Comparison of ENCODE assay signal across 16 mouse cellular contexts in the genomic region with DNA sequence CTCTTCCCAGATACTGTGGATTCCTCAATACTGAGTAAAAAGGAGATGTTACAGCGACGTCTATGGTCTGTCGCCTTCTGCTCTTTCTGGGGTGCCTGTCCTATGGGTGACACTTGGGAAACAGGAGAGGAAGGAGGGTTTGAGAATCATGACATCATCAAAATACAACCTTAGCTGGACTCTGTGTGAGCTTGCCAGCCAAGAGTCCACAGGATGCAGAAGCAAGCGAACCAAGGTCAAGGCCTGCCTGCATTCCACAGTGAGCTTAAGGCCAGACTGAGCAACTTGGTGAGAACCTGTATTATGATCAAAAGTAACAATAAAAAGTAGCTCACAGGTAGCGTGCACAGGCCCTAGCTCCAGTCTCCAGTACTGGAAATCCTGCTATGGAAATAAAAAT.
"Had no signal": no experiment of that assay in that cellular context is flagged by ENCODE, and none has a peak within 500 bp of the region (broad histone marks: within the 10 kb centered on the region; RNA-seq: fewer than 3 reads in every experiment).

No protein-coding gene starts in this region.

- H3K4me1 ChIP-seq: kidney, embryonic 15.5 days; midbrain, embryonic 15.5 days; stomach, embryonic 15.5 days had no signal

- H3K27me3 ChIP-seq: kidney, embryonic 15.5 days; liver, embryonic 13.5 days; midbrain, embryonic 12.5 days; midbrain, embryonic 15.5 days; neural tube, embryonic 13.5 days; stomach, embryonic 15.5 days had no signal

- DNase-seq: kidney, adult 8-10 months; kidney, postnatal 10 days; kidney, postnatal 36 days; layer of hippocampus, postnatal 36 days; liver, embryonic 13.5 days; lung, adult 2 months; lung, postnatal 14 days; thymus, postnatal 25 days had no signal

- H3K9ac ChIP-seq: kidney, embryonic 15.5 days; liver, embryonic 13.5 days; midbrain, embryonic 12.5 days; midbrain, embryonic 15.5 days; neural tube, embryonic 13.5 days; stomach, embryonic 15.5 days had no signal

- H3K4me2 ChIP-seq: kidney, embryonic 15.5 days; liver, embryonic 13.5 days; midbrain, embryonic 12.5 days; midbrain, embryonic 15.5 days; neural tube, embryonic 13.5 days; stomach, embryonic 15.5 days had no signal

- H3K27ac ChIP-seq: kidney, embryonic 15.5 days; left cerebral cortex, adult 2 months; liver, embryonic 13.5 days; macrophage; midbrain, embryonic 12.5 days; midbrain, embryonic 15.5 days; neural tube, embryonic 13.5 days; stomach, embryonic 15.5 days had no signal

- H3K36me3 ChIP-seq: kidney, embryonic 15.5 days; liver, embryonic 13.5 days; midbrain, embryonic 12.5 days; midbrain, embryonic 15.5 days; neural tube, embryonic 13.5 days; stomach, embryonic 15.5 days had no signal

- ATAC-seq: midbrain, embryonic 15.5 days had no signal

- H3K9me3 ChIP-seq: kidney, embryonic 15.5 days; liver, embryonic 13.5 days; midbrain, embryonic 12.5 days; midbrain, embryonic 15.5 days; neural tube, embryonic 13.5 days; stomach, embryonic 15.5 days had no signal

- H3K4me3 ChIP-seq: kidney, embryonic 15.5 days; left cerebral cortex, adult 2 months; liver, embryonic 13.5 days; midbrain, embryonic 12.5 days; midbrain, embryonic 15.5 days; myocyte; neural tube, embryonic 13.5 days; stomach, embryonic 15.5 days had no signal
